Mouse (Mus musculus): Measurements from ENCODE around the gene Canx. TPM values are rescaled to one million over a fixed set of nuclear protein-coding genes. Genes with fewer than 3 reads are reported as not detected.
"Not testable (repeated sequence)": the region's sequence is repeated elsewhere in the genome, so short reads cannot be mapped to it uniquely, and the experiment has no call there.

The Canx gene
- total RNA-seq (2015) (500 and 518 TPM in 2 replicates), total RNA-seq (2017) (1,173 and 1,480 TPM in 2 replicates)

GRCm38 (mm10) chr11:50325496-50326301 lies at the start of gene Canx:
TSS of gene Canx (minus strand) at chr11:50325673.
- peak; percentile 93 for ATAC-seq (replicated peaks; ENCODE audit: poor library complexity)

DNA sequence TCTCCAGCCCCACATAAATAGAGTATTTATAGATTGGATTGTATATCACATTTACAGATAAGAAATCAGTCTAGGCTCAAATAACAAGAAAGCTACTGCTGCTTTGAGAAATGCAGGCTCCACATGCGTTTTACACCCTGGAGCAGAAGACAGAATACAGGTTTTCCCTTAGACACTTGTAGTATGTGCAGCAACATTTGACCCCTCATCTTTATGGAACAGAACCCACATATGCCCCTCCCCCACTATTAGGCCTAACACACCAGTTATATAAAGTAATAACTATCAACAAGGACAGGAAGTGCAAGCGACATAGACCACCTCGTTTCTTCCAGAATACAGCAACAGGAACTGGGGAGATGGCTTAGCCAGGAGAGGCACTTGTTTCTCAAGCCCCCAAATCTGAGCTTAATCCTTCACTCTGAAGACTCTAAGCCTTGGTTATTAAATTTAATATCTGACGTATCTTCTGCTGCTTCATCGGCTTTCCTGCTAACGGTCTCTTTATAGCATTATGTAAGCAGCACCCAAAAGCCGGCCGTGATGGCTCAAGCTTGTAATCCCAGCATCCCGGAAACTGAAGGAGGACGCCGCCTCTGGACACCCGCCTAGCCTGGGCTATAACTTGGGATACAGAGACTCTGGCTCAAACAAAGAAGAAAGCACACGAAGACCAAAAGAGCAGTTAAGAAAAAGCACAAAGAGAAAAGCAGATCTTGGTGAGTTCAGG lies 49.0 kb upstream of the Canx start:
- ATAC-seq (replicated peaks; ENCODE audit: poor library complexity): no peak

DNA sequence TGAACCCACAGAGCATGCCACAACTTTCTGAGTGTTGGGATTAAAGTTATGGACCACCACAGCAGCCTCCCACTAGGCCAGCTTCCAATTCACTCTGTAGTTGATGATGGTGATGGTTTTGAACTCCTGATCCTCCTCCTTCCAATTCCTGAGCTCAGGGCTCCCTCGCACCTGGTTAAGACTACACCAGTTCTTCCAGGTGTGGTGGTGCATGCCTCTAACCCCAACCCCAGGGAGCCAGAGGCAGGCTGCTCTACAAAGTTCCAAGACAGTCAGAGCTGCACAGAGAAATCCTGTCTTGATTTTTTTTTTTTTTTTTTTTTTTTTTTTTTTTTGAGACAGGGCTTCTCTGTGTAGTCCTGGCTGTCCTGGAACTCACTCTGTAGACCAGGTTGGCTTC lies 48.1 kb upstream of the Canx start:
- ATAC-seq (replicated peaks; ENCODE audit: poor library complexity): no peak

DNA sequence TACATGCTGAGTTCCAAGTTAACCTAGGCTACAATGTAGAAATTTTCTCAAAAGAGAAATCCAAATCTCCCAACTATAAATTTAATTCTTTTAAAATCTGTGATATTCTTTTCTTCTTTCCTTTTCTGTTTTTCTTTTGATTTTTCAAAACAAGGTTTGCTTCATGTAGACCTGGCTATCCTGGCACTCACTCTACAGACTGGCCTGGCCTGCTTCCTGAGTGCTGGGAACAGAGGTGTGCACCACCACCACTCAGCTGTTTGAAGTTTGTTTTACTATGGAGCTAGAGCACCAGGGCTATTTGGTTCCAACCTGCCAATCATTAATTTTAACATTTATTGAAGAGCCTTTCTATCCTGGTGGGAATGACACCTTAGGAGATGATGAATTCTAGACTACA lies 47.6 kb upstream of the Canx start:
- no peak for ATAC-seq (replicated peaks; ENCODE audit: poor library complexity)

DNA sequence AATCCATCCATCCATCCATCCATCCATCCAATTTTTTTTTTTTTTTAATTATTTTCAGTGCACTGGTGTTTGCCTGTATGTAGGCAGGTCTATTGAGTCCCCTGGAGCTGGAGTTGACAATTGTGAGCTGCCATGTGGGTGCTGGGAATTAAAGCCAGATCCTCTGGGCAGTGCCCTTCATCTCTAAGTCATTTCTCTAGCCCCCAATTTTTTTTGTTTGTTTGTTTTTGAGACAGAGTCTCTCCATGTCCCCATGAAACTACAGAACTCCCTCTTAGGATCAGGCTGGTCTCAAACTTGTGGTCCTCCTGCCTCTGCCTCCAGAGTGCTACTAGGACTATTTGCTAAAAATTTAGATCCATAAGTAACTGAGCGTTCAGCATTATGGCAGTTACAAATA lies 46.4 kb upstream of the Canx start:
- no peak for ATAC-seq (replicated peaks; ENCODE audit: poor library complexity)

- peak; percentile 78 for ATAC-seq (replicated peaks; ENCODE audit: poor library complexity)
Observed at GRCm38 (mm10) chr11:50371399-50371841, 45.9 kb upstream of the Canx start.

DNA sequence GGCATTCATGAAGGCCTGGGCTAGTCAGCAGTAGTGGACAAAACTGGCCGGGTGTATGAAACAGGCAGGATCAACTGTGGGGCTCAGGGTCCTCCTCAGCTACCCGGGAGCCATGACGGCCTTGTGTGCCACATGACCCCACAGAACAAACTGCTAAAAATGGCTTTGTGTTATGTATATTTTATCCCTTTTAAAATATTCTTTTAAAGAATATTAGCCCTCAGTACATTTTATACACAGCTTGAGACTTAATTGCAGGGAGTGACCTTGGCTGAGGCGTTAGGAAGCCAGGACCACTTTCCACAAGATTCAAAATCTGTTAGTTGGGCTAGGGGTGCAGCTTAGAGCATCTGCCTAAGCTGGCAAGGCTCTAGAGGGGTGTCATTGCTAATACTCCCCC lies 45.5 kb upstream of the Canx start:
- ATAC-seq (replicated peaks; ENCODE audit: poor library complexity): no peak

DNA sequence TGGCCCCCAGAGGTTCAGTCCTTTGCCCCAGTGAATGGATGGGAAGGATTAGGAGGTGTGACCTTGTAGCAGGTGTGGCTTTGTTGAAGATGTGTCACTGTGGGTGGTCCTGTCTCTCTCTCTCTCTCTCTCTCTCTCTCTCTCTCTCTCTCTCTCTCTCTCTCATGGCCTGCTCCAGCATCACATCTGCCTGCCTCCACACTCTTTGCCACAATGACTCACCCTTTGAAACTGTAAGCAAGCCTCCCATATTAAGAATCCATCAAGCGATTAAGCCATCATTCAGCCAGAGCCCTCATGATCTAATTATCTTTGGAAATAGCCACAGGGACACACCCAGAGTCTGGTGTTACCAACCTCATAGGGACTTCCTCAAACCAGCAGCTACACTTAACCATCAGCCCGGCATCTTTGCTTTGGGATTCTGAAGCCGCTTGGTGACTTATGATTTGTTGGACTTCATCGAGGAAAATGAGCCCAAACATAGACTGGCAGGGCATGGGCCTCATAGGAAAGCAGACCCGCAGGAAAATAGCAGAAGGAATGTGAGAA lies 44.0 kb upstream of the Canx start:
- ATAC-seq (replicated peaks; ENCODE audit: poor library complexity): peak; percentile 74

DNA sequence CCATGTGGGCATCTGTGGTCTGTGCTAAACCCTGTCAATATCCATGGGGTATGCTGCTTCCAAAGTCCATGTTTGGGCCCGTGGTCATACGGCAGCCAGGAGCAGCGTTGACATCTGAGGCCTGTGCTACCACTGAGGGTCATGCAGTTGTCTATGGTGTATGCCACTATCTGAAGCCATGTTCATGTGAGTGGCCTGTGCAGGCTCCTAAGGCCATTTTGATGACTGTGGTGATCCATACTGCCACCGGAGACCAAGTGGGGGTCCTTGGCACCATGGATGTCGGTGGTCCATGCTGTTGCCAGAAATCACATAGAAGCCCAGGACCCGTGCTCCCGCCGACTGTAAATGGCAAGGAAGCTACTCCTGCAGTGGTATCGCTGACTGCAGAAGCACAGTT lies 42.1 kb upstream of the Canx start:
- no peak for ATAC-seq (replicated peaks; ENCODE audit: poor library complexity)

- ATAC-seq (replicated peaks; ENCODE audit: poor library complexity): no peak
Observed at GRCm38 (mm10) chr11:50365322-50365721, 39.8 kb upstream of the Canx start.

DNA sequence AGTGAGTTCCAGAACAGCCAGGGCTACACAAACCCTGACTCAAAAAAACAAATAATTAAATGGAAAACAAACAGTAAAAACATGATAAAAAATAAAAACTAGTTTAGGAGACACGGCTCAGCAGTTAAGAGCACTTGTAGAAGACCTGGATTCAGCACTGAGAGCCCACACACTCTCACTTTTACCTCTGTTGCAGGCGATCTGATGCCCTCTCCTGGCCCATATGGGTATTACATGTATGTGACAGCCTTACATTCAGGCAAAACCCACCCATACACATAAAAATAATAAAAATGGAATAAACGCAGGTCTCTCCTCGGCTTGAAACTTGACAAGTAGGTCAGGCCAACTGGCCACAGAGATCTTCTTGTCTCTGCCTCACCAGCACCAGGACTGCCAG lies 39.1 kb upstream of the Canx start:
- ATAC-seq (replicated peaks; ENCODE audit: poor library complexity): peak; percentile 87

- ATAC-seq (replicated peaks; ENCODE audit: poor library complexity): not testable (repeated sequence)
Observed at GRCm38 (mm10) chr11:50361282-50361681, 35.8 kb upstream of the Canx start.

DNA sequence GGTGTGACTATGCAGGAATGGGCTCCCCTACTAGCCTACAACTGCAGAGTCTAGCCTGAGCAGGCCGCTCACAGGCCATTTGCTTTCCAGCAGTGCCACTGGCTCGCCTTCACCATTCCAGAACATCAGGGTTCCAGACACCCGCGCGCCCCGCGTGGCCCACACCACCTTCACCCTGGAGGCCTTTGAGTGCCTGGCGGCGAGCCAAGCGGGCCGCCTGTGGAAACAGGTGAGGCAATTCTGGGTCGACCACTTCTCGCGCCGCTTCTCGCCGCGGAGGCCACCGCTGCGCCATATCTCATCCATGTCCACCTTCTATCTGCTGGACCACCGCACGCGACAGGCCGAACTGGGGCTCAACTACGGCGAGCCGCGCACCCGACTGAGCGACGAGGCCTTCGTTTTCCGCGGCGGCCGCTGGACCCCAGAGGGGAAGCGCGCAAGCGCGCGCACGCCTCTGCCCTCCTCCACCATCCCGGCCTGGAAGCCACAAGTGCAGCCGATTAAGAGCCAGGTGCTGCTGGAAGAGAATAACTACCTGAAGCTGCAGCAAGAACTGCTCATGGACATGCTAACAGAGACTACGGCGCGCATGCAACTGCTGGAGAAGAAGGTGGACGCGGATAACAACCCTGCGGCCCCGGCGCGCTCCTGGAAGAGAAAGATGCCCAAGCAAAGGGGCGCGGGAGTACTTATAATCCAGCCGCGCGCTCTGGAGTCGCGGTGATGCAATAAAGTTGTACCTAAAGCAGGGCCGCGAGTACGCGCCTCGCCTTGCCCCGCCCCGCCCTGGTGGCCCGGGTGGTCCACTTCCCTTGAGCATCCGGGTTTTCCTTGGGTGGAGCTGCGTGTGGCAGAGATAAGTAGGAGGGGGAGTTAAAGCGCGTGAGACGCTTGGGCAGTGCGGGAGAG lies 33.7 kb upstream of the Canx start:
- ATAC-seq (replicated peaks; ENCODE audit: poor library complexity): peak; percentile 81

DNA sequence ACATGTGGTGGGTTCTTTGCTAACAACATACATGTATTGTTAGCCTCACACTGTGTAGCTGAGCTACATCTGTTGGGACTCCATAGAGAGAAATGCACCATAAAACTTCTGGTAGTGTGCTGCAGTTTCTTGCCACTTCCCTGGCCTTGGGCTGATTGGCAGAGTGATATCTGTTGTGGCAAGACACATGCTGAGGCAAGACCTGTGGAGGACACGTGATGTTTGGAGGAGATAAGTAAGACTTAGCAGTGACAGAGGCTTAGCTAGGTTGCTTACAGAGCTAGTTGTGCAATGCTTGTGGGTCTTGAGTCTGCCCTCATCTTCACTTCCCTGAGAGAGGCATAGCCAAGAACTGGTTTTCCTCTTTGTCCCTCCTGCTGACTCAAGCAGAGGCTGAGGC lies 29.9 kb upstream of the Canx start:
- peak; percentile 79 for ATAC-seq (replicated peaks; ENCODE audit: poor library complexity)

DNA sequence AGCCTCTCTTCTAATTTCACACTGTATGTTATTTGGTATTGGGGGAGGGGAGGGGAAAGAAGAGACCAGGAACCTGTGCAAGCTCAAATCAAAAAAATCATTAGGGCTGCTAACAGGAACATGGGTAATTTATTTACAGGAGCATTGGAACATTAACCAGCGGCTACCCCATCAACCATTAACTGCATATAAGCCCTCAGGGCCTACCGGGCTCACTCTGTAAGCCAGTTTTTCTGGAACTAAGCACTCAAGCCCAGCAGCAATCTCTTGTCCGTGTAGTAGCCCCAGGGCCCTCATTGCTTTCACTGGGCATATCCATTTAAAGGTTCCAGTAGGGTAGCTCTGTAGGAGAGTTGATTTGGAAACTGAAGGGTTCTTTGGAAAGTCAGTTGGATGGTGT lies 29.4 kb upstream of the Canx start:
- ATAC-seq (replicated peaks; ENCODE audit: poor library complexity): no peak

- ATAC-seq (replicated peaks; ENCODE audit: poor library complexity): no peak
Observed at GRCm38 (mm10) chr11:50354162-50354561, 28.7 kb upstream of the Canx start, which contains the start of gene Cby3. TSS of gene Cby3 (plus strand) at chr11:50354462.

- no peak for ATAC-seq (replicated peaks; ENCODE audit: poor library complexity)
Observed at GRCm38 (mm10) chr11:50352177-50352576, 26.7 kb upstream of the Canx start.

- ATAC-seq (replicated peaks; ENCODE audit: poor library complexity): peak; percentile 65
Observed at GRCm38 (mm10) chr11:50346256-50347032, 21.0 kb upstream of the Canx start.

DNA sequence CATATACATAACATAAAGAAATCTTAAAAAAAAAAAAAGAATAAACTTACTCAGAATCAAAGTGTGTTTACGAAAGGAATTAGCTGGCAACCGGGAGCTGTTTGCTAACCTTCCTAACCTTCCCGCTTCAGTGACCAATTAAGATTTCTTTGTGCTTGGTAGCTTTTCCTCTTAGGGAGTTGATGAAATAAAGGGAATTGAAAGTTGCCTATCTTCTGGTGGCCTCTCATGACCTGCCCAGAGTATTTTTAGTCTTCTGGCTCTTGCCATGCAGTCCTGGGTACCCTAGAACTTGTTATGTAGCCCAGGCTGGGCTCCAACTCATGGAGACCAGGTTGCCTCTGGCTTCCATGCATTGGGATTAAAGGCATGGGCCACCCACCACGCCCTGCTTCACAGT lies 20.0 kb upstream of the Canx start:
- ATAC-seq (replicated peaks; ENCODE audit: poor library complexity): 0 out of 2 replicates have a peak, but pooled peaks have one; percentile 20

GRCm38 (mm10) chr11:50336891-50337290 lies 11.4 kb upstream of the Canx start:
- peak; percentile 23; the same call in 1 of the 2 replicates for ATAC-seq (replicated peaks; ENCODE audit: poor library complexity)
